Mouse (Mus musculus) spleen, adult 18-20 months (tissue): ENCODE results near the gene Cct2.
A peak's percentile ranks its signal among the peaks of the same experiment; 100 is the strongest.
"Not testable (repeated sequence)": the region's sequence is repeated elsewhere in the genome, so short reads cannot be mapped to it uniquely, and the experiment has no call there.

Source experiments
- DNase-seq, 2 experiments: peaks; one replicate each; pipeline ENCODE4 v3.0.0; 2022; ENCODE audit warnings: mixed read lengths in 2 of 2

Gene Cct2

GRCm38 (mm10) chr10:117049961-117050597, 13.5 kb downstream of the Cct2 start:
- DNase-seq = no peak

- no peak for DNase-seq
Observed at GRCm38 (mm10) chr10:117049253-117049652, 14.4 kb downstream of the Cct2 start.

GRCm38 (mm10) chr10:117045175-117046056, 18.2 kb downstream of the Cct2 start, which contains the start of gene Lrrc10:
TSS of gene Lrrc10 (plus strand) at chr10:117045341.
- DNase-seq = no peak

GRCm38 (mm10) chr10:117043497-117044166, 20.0 kb downstream of the Cct2 start:
- DNase-seq = not testable (repeated sequence)

- DNase-seq = no peak
Observed at GRCm38 (mm10) chr10:117042295-117042694, 21.3 kb downstream of the Cct2 start.

- no peak for DNase-seq
Observed at GRCm38 (mm10) chr10:117040355-117040754, 23.3 kb downstream of the Cct2 start.

GRCm38 (mm10) chr10:117033785-117034184, 29.8 kb downstream of the Cct2 start:
- peak; percentile 26 to 76 for DNase-seq

- no peak for DNase-seq
Observed at GRCm38 (mm10) chr10:117031160-117031559, 32.5 kb downstream of the Cct2 start.

- no peak for DNase-seq
Observed at GRCm38 (mm10) chr10:117026176-117026575, 37.4 kb downstream of the Cct2 start.

- not testable (repeated sequence) for DNase-seq
Observed at GRCm38 (mm10) chr10:117025776-117026175, 37.8 kb downstream of the Cct2 start.

- no peak for DNase-seq
Observed at GRCm38 (mm10) chr10:117023693-117024092, 39.9 kb downstream of the Cct2 start.

GRCm38 (mm10) chr10:117021020-117021754, 42.4 kb downstream of the Cct2 start:
- DNase-seq = no peak

- DNase-seq = no peak
Observed at GRCm38 (mm10) chr10:117018281-117018840, 45.3 kb downstream of the Cct2 start.

GRCm38 (mm10) chr10:117014565-117014964, 49.0 kb downstream of the Cct2 start:
- no peak for DNase-seq

- no peak for DNase-seq
Observed at GRCm38 (mm10) chr10:117013689-117014390, 49.8 kb downstream of the Cct2 start.

- DNase-seq = no peak
Observed at GRCm38 (mm10) chr10:117011047-117011446, 52.6 kb downstream of the Cct2 start.

- no peak for DNase-seq
Observed at GRCm38 (mm10) chr10:117009691-117010090, 53.9 kb downstream of the Cct2 start.

GRCm38 (mm10) chr10:117005707-117006464, 57.7 kb downstream of the Cct2 start:
- DNase-seq = no peak

- no peak for DNase-seq
Observed at GRCm38 (mm10) chr10:117004695-117005094, 58.9 kb downstream of the Cct2 start.
